Mouse (Mus musculus) fibroblast of lung, adult 2 months (primary cell): ENCODE measurements around the gene Syn1.

Source experiments
- DNase-seq: peaks from one replicate; pipeline ENCODE4 v3.0.0-alpha.2; 2011; ENCODE audit warnings: low read depth

The Syn1 gene

DNA sequence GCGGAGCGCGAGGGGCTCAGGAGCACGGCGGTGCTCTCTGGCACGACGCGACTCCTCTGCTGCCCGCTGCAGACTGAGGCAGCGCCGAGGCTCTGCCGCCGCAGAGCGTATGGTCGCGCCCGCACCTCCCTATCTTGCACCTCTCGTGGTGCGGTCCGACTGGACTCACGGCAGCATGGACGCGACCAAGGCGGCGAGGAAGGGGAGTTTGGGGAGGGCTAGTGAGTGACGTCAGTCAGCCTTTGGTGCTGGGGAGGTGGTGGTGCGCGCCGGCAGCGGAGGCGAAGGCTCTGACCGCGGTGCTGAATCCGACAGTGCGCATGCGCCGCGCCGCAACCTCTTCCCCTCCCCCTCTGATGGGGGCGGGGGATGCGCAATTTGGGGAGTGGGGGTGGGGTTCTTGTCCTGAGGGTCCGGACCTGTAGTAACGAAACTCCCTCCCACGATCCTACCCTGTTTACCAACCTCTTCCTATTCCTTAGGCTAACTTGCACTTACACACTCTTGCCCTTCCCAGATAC is at the start of gene Syn1:
Gene Syn1 (minus strand): TSS at position 161 of the 521 bp plus-strand sequence.
- peak; percentile 41 for DNase-seq

DNA sequence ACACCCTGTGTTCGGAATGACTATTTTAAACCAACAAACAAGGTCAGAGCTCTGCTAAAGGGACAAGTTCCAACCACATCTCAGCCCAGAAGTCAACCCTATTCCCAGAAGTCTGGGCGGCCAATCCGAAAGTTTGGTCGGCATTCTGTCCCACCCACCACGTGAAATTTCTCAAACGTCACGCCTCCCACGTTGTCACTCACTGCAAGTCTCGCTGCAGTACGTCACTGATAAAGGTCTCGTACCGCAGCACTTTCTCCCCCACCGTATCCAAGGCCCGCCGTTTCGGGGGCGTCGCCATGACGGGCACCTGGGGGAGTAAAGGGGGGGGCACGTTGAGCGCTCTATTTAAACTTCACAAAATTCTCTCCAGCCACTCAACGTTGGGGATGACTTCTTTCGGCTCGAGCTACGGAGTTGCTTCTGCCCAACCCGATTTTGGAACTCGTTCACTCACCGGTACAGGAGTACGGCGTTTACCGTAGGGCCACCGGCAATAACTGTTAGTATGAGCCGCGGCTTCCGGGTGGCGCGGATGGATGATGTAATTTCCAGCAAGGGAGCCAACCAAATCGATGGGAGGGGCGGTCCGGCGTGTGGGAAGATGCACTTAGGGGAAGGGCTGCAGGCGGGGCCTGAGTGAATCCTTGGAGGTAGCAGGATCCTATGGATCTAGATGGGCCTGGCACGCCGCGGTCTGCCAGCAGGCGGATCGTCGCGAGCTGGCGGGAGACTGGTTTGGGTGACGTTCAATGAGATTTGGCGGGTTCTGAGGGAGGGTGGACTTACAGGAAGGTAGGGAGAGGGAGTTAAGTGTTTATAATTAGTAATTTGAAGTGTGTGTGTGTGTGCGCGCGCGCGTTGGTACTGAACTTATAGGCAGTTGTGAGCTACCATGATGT is 40.9 kb upstream of the Syn1 start, which contains the start of gene Uxt:
Gene Uxt (minus strand): TSS at position 541 of the 902 bp plus-strand sequence.
- peak; percentile 75 for DNase-seq

- DNase-seq: peak; percentile 85
These were observed 29.5 kb upstream of the Syn1 start, which contains the start of gene Elk1 for GRCm38 (mm10) chrX:20950191-20950880. Gene Elk1, minus strand, starts transcription at chrX:20950608.

DNA sequence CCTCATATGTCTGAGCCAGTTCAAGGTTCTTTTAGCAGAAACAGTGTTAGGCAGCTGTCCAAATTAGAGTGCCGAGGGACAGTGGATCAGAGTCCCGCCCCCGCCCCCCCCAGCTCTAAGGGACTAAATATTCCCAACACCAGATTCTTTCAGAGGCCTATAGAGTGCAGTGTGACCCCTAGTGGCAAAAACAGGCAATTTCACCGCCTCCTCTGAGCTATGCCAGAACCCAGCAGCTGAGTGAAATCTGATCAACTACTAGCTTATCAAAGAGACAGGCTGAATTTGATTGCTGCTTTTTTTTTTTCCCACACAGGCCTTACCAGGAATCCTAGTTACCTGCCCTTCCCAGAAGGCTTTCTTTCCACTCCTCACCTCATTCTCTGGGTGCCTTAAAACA is 25.3 kb upstream of the Syn1 start:
- peak; percentile 8 for DNase-seq

GRCm38 (mm10) chrX:20931963-20932362 is 11.2 kb upstream of the Syn1 start:
- DNase-seq: no peak

DNA sequence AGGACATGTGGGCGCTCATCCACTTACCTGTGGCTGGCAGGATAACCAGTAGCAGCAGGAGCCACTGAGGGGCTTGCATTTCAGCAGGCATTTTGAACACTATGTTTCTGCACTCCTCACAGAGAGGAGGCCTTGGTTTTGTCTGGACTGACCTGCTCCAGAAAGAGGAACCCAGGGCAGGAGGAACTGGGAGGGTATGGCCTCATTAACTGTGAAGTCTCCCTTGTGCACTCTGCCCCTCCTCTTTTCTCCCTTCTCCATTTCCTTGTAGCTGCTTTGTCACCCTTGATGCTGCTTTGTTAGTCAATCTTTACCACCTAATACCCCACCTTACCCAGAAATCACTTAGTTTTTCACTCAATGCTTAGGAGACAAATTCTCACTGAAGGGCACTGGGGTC is 10.6 kb upstream of the Syn1 start, which contains the start of gene Cfp:
Gene Cfp (minus strand): TSS at position 192 of the 400 bp plus-strand sequence.
- no peak for DNase-seq

DNA sequence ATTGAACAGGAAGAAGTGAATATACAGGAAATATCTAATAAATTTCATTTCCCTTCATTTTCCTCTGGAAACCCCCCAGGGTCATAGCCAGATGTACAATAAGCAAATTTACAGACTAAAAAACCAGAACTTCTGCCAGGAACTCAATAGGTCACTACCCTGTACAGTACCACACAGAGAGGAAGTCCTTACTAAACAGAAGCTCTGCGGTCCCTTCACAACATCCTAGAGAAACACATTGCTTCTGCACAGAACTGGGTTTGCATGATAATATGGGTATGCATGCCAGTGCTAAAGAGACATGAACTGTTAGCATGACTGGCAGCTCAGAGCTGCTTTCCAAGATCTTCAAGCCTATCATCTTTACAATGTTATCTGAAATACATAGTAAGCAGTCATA is 9.1 kb upstream of the Syn1 start:
- DNase-seq: no peak

DNA sequence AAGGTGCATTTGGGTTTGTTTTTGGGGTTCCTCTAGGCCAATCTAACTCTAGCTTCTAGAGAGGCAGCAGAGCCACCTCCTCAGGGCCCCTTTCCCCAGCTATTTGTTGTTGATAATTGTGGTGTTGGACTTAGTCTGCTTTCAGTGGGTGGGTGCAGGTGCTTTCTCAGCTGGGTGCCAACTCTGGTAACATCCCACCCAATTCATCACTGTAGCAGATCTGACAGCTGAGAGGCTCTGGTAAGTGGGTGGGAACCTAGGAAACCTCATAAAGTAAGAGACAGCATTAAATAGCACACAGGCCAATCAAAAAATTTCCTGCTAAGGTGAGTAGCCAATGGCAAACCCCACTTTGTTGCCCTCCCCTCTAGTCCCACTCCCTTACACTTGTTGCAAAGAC is 4.2 kb upstream of the Syn1 start:
- no peak for DNase-seq

GRCm38 (mm10) chrX:20923506-20923905 is 2.7 kb upstream of the Syn1 start:
- DNase-seq: no peak

DNA sequence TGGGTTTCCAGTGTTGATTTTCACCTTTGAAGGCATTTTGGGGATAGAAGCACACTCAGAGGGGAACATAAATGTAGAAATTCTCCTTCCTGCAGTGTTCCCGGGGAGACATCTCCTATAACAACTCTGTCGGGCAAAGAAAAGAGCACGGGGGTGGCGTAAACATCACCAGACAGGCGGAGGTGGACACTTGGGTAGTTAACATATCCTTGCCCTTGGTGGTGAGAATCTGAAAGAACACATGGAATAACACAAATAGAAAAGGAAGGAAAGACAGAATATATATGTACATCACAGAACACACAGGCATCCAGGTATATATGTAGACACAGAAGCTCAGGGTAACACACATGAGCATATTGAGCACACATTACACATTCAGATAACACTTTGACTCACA is 562 bp upstream of the Syn1 start:
- DNase-seq: no peak

GRCm38 (mm10) chrX:20920249-20920843 is 458 bp downstream of the Syn1 start:
- DNase-seq: no peak

DNA sequence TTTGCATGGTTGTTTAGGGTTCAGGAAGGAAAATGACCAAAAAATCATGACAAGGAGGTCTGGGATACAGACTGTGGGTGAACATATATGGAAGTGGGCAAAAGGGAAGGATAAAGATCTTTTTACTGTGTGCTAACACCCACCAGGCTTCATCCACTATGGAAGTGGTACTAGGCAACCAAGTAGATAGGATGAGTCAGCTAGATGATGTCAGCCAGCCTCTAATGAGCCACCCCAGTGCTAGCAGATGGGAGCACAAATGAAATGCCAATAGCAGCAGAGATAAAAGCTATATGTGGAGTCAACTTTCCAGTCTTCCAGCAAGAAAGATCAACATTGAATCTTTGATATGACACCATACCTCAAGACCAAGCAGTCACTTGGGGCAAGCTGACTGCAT is 5.7 kb downstream of the Syn1 start:
- DNase-seq: no peak

- DNase-seq: no peak
These were observed 7.1 kb downstream of the Syn1 start for GRCm38 (mm10) chrX:20913726-20914125.

GRCm38 (mm10) chrX:20910074-20910473 is 10.7 kb downstream of the Syn1 start:
- DNase-seq: no peak

GRCm38 (mm10) chrX:20875241-20875640 is 45.6 kb downstream of the Syn1 start:
- DNase-seq: no peak

DNA sequence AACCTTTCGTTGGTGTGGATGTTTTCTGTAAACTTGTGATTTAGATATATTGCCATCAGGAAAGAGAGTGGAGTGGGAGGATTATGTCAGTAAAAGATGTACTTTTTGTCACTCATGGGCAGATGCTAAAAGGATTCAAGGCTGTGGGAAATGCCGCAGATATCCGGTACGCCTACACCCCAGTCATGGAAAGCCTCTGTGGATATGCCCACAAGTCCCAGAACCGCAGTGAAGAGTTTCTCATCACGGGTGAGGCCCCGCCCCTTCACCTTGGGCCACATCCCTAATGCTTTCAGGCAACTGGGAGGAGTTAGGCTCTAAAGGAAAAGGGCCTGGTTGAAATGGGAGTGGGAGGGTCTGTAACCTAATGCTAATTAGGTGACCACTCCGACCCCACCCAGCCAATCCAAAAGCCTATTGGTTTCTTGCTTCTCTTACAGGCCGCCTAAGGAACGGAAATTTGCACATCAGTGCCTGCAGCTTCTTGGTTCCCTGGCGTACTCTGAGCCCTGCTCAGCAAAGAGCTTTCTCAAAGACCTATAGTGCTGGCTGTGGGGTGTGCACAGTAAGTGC is 47.8 kb downstream of the Syn1 start:
- no peak for DNase-seq

GRCm38 (mm10) chrX:20869962-20870513 is 50.8 kb downstream of the Syn1 start, which contains the start of gene Timp1:
Gene Timp1, plus strand, starts transcription at chrX:20870166.
- peak; percentile 73 for DNase-seq

DNA sequence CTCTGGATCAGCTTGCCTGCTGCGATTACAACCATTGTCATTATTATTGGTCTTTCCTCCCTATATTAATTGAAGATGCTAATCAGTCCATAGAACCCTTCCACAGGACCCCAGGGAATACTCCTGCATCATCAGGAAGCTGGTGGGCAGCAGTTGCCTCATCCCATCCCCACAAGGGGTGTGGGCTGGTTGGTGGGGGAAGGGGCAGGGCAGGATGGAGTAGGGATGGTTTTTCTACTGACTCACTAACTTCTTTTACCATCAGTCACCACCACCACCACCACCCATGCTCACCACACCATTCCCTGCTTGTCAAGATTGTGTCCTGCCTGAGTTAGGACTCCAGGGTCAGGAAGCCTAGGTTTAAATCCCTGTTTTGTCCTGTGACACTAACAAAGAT is 51.6 kb downstream of the Syn1 start:
- DNase-seq: no peak

GRCm38 (mm10) chrX:20868091-20868490 is 52.7 kb downstream of the Syn1 start:
- DNase-seq: no peak

GRCm38 (mm10) chrX:20863161-20864101 is 57.4 kb downstream of the Syn1 start:
- peak; percentile 52 for DNase-seq
